Mouse (Mus musculus): ENCODE results near the gene Gm45521. TPM values are rescaled to one million over a fixed set of nuclear protein-coding genes. Genes with fewer than 3 reads are reported as not detected.

The Gm45521 gene
- polyA plus RNA-seq, 1 experiment from 2014 or later = not detected

GRCm38 (mm10) chr14:7975177-7975576, 18.1 kb downstream of the Gm45521 start:
- Histone ChIP-seq H3K27ac (no peak overlapping the region), H3K4me3 (replicated peaks; ENCODE audit: low read depth, low read length) (no peak overlapping the region), H3K36me3 (ENCODE audit: insufficient read depth, low read length) (no peaks in the 10 kb centered on the region), H3K27me3 (ENCODE audit: insufficient read depth, low read length) (no peaks in the 10 kb centered on the region), H3K4me2 (ENCODE audit: low read length) (no peak overlapping the region), H3K9ac (ENCODE audit: low read depth, low read length) (no peak overlapping the region), H3K4me1 (replicated peaks; ENCODE audit: insufficient read depth, low read length) (no peaks in the 10 kb centered on the region), H3K9me3 (replicated peaks; ENCODE audit: low read length) (no peaks in the 10 kb centered on the region)
- ATAC-seq (replicated peaks; ENCODE audit: low FRiP score, low read depth) (no peak), DNase-seq (ENCODE audit: low spot score) (no peak)
- 80% methylated on average over 6 of the region's 6 CpGs for WGBS
- no peak for TF ChIP-seq CTCF (IDR thresholded peaks at IDR 0.05; ENCODE audit: low read depth)

- no peaks in the 10 kb centered on the region for H3K36me3 ChIP-seq (ENCODE audit: insufficient read depth, low read length)
- no peaks in the 10 kb centered on the region for H3K4me1 ChIP-seq (replicated peaks; ENCODE audit: insufficient read depth, low read length)
- H3K27me3 ChIP-seq (ENCODE audit: insufficient read depth, low read length) = no peaks in the 10 kb centered on the region
- H3K4me3 ChIP-seq (replicated peaks; ENCODE audit: low read depth, low read length) = no peak overlapping the region
- DNase-seq (ENCODE audit: low spot score) (no peak), ATAC-seq (replicated peaks; ENCODE audit: low FRiP score, low read depth) (no peak)
- H3K27ac ChIP-seq = no peak overlapping the region
- TF ChIP-seq CTCF (IDR thresholded peaks at IDR 0.05; ENCODE audit: low read depth) = no peak
- H3K4me2 ChIP-seq (ENCODE audit: low read length) = no peak overlapping the region
- H3K9ac ChIP-seq (ENCODE audit: low read depth, low read length) = no peak overlapping the region
- WGBS = 97% methylated on average over 1 of the region's 1 CpGs
- H3K9me3 ChIP-seq (replicated peaks; ENCODE audit: low read length) = no peaks in the 10 kb centered on the region
Measured at GRCm38 (mm10) chr14:7977471-7977870, 20.4 kb downstream of the Gm45521 start.

- no peak overlapping the region for H3K4me2 ChIP-seq (ENCODE audit: low read length)
- ATAC-seq (replicated peaks; ENCODE audit: low FRiP score, low read depth) (no peak), DNase-seq (ENCODE audit: low spot score) (no peak)
- H3K4me1 ChIP-seq (replicated peaks; ENCODE audit: insufficient read depth, low read length) = no peaks in the 10 kb centered on the region
- no peak overlapping the region for H3K4me3 ChIP-seq (replicated peaks; ENCODE audit: low read depth, low read length)
- no peak overlapping the region for H3K27ac ChIP-seq
- WGBS = 64% methylated on average over 1 of the region's 1 CpGs
- H3K9ac ChIP-seq (ENCODE audit: low read depth, low read length) = no peak overlapping the region
- no peaks in the 10 kb centered on the region for H3K9me3 ChIP-seq (replicated peaks; ENCODE audit: low read length)
- no peaks in the 10 kb centered on the region for H3K36me3 ChIP-seq (ENCODE audit: insufficient read depth, low read length)
- no peaks in the 10 kb centered on the region for H3K27me3 ChIP-seq (ENCODE audit: insufficient read depth, low read length)
- TF ChIP-seq CTCF (IDR thresholded peaks at IDR 0.05; ENCODE audit: low read depth) = no peak
Measured at GRCm38 (mm10) chr14:7978183-7978582, 21.1 kb downstream of the Gm45521 start.

GRCm38 (mm10) chr14:7981226-7981625, 24.1 kb downstream of the Gm45521 start:
- no peak for ATAC-seq (replicated peaks; ENCODE audit: low FRiP score, low read depth)
- WGBS = 95% methylated on average over 1 of the region's 1 CpGs
- H3K9ac ChIP-seq (ENCODE audit: low read depth, low read length) = no peak overlapping the region

GRCm38 (mm10) chr14:7986913-7987312, 29.8 kb downstream of the Gm45521 start:
- H3K4me2 ChIP-seq (ENCODE audit: low read length) = no peak overlapping the region
- DNase-seq (ENCODE audit: low spot score) (no peak), ATAC-seq (replicated peaks; ENCODE audit: low FRiP score, low read depth) (no peak)
- no peak overlapping the region for H3K9ac ChIP-seq (ENCODE audit: low read depth, low read length)
- no peaks in the 10 kb centered on the region for H3K9me3 ChIP-seq (replicated peaks; ENCODE audit: low read length)
- 94% methylated on average over 6 of the region's 6 CpGs for WGBS
- no peak overlapping the region for H3K4me3 ChIP-seq (replicated peaks; ENCODE audit: low read depth, low read length)
- H3K27ac ChIP-seq = no peak overlapping the region
- TF ChIP-seq CTCF (IDR thresholded peaks at IDR 0.05; ENCODE audit: low read depth) = no peak
- H3K4me1 ChIP-seq (replicated peaks; ENCODE audit: insufficient read depth, low read length) = no peaks in the 10 kb centered on the region
- H3K36me3 ChIP-seq (ENCODE audit: insufficient read depth, low read length) = no peaks in the 10 kb centered on the region
- no peaks in the 10 kb centered on the region for H3K27me3 ChIP-seq (ENCODE audit: insufficient read depth, low read length)

More at GRCm38 (mm10) chr14:7981226-7981625, 24.1 kb downstream of the Gm45521 start:
- Histone ChIP-seq H3K27me3 (ENCODE audit: insufficient read depth, low read length) (no peaks in the 10 kb centered on the region), H3K9me3 (replicated peaks; ENCODE audit: low read length) (no peaks in the 10 kb centered on the region), H3K4me3 (replicated peaks; ENCODE audit: low read depth, low read length) (no peak overlapping the region), H3K4me1 (replicated peaks; ENCODE audit: insufficient read depth, low read length) (no peaks in the 10 kb centered on the region), H3K27ac (no peak overlapping the region), H3K36me3 (ENCODE audit: insufficient read depth, low read length) (no peaks in the 10 kb centered on the region), H3K4me2 (ENCODE audit: low read length) (no peak overlapping the region)
- no peak for DNase-seq (ENCODE audit: low spot score)
- TF ChIP-seq CTCF (IDR thresholded peaks at IDR 0.05; ENCODE audit: low read depth) = no peak

- no peak overlapping the region for H3K4me2 ChIP-seq (ENCODE audit: low read length)
- H3K9me3 ChIP-seq (replicated peaks; ENCODE audit: low read length) = no peaks in the 10 kb centered on the region
- no peak overlapping the region for H3K27ac ChIP-seq
- no peak overlapping the region for H3K9ac ChIP-seq (ENCODE audit: low read depth, low read length)
- H3K4me3 ChIP-seq (replicated peaks; ENCODE audit: low read depth, low read length) = no peak overlapping the region
- 85% methylated on average over 1 of the region's 1 CpGs for WGBS
- no peaks in the 10 kb centered on the region for H3K27me3 ChIP-seq (ENCODE audit: insufficient read depth, low read length)
- no peaks in the 10 kb centered on the region for H3K36me3 ChIP-seq (ENCODE audit: insufficient read depth, low read length)
- no peak for TF ChIP-seq CTCF (IDR thresholded peaks at IDR 0.05; ENCODE audit: low read depth)
- no peak for ATAC-seq (replicated peaks; ENCODE audit: low FRiP score, low read depth)
- no peaks in the 10 kb centered on the region for H3K4me1 ChIP-seq (replicated peaks; ENCODE audit: insufficient read depth, low read length)
- DNase-seq (ENCODE audit: low spot score) = no peak
Measured at GRCm38 (mm10) chr14:7989371-7989770, 32.3 kb downstream of the Gm45521 start.

- Histone ChIP-seq H3K4me1 (replicated peaks; ENCODE audit: insufficient read depth, low read length) (no peaks in the 10 kb centered on the region), H3K9ac (ENCODE audit: low read depth, low read length) (no peak overlapping the region), H3K27ac (no peak overlapping the region), H3K36me3 (ENCODE audit: insufficient read depth, low read length) (no peaks in the 10 kb centered on the region), H3K4me2 (ENCODE audit: low read length) (no peak overlapping the region), H3K27me3 (ENCODE audit: insufficient read depth, low read length) (no peaks in the 10 kb centered on the region), H3K9me3 (replicated peaks; ENCODE audit: low read length) (no peaks in the 10 kb centered on the region), H3K4me3 (replicated peaks; ENCODE audit: low read depth, low read length) (no peak overlapping the region)
- no peak for TF ChIP-seq CTCF (IDR thresholded peaks at IDR 0.05; ENCODE audit: low read depth)
- DNase-seq (ENCODE audit: low spot score) (no peak), ATAC-seq (replicated peaks; ENCODE audit: low FRiP score, low read depth) (no peak)
- WGBS = 84% methylated on average over 3 of the region's 3 CpGs
Measured at GRCm38 (mm10) chr14:7989961-7990360, 32.9 kb downstream of the Gm45521 start.
